Mouse (Mus musculus) spleen, adult 2 months (tissue): ENCODE results near the gene Nfs1.

ENCODE experiments used
- CTCF ChIP-seq: fragments of 200-500 bp; IDR thresholded peaks from 2 replicates; pipeline ENCODE4 v1.5.1; 2011; ENCODE audit warnings: mild to moderate bottlenecking, inconsistent platforms; ENCODE audit not compliant: insufficient read depth, insufficient read length, insufficient replicate concordance; ENCODE audit errors: extremely low read depth
- POLR2A ChIP-seq: fragments of 200-500 bp; IDR thresholded peaks from 2 replicates; pipeline ENCODE4 v1.6.1; 2011; ENCODE audit warnings: low read depth, low read length, inconsistent platforms

- no peak for TF ChIP-seq CTCF
- no peak for TF ChIP-seq POLR2A
Observed at GRCm38 (mm10) chr2:156119566-156119965, 24.4 kb downstream of the Nfs1 start.
